Mouse (Mus musculus) hindbrain, postnatal 0 days (tissue): ENCODE data around the gene Ddx43. TPM values are rescaled to one million over a fixed set of nuclear protein-coding genes. Genes with fewer than 3 reads are reported as not detected.

Experiments
- ATAC-seq: fragments of 200-750 bp; cut with Nextera tagmentation; 2 replicates; pipeline ENCODE4 v1.8.0; 2017; ENCODE audit warnings: mild to moderate bottlenecking, moderate TSS enrichment, moderate library complexity
- DNase-seq: peaks from one replicate; pipeline ENCODE4 v3.0.0-alpha.2; 2015; ENCODE audit warnings: low spot score
- H3K27ac ChIP-seq: fragments of 300-500 bp; sonication (generic); 2 replicates; pipeline ENCODE4 v1.5.1; 2014; ENCODE audit warnings: mild to moderate bottlenecking
- H3K27me3 ChIP-seq: fragments of 300-500 bp; sonication (generic); 2 replicates; pipeline ENCODE4 v1.6.1; 2014; ENCODE audit warnings: low read length, mixed read lengths; ENCODE audit not compliant: insufficient read depth
- H3K36me3 ChIP-seq: fragments of 300-500 bp; sonication (generic); 2 replicates; pipeline ENCODE4 v1.6.1; 2014; ENCODE audit warnings: low read length, mixed read lengths; ENCODE audit not compliant: insufficient read depth
- H3K4me1 ChIP-seq: fragments of 300-500 bp; sonication (generic); 2 replicates; pipeline ENCODE4 v1.6.1; 2014; ENCODE audit warnings: antibody characterized with exemption, low read length, mixed read lengths; ENCODE audit not compliant: insufficient read depth
- H3K4me2 ChIP-seq: fragments of 300-500 bp; sonication (generic); 2 replicates; pipeline ENCODE4 v1.6.1; 2014; ENCODE audit warnings: low read depth, mild to moderate bottlenecking, low read length, moderate library complexity, mixed read lengths
- H3K4me3 ChIP-seq: fragments of 300-500 bp; sonication (generic); 2 replicates; pipeline ENCODE4 v1.5.1; 2014; ENCODE audit warnings: low read length
- H3K9ac ChIP-seq: fragments of 300-500 bp; sonication (generic); replicated peaks from 2 replicates; pipeline ENCODE4 v1.6.1; 2014; ENCODE audit warnings: mild to moderate bottlenecking, low read length, moderate library complexity, mixed read lengths
- H3K9me3 ChIP-seq: fragments of 300-500 bp; sonication (generic); 2 replicates; pipeline ENCODE4 v1.6.1; 2016; ENCODE audit warnings: low read length, mixed read lengths
- CTCF ChIP-seq: IDR thresholded peaks from 2 replicates; pipeline ENCODE4 v1.5.1; 2016; ENCODE audit warnings: antibody characterized with exemption, control low read depth, low read depth
- WGBS: fragments of 180-500 bp; shearing (Covaris S2); extraction: QIAGEN DNeasy Blood & Tissue Kit; methylation state at CpG from one replicate; pipeline ENCODE4 v1.1.7; 2014; 5-methylcytosine and 5-hydroxymethylcytosine counted together
- polyA plus RNA-seq: library from polyadenylated mRNA; unstranded; fragments of >200 nt; fragmentation: Nextera tagmentation; extraction: Ambion mirVana; gene quantifications from 2 replicates; pipeline ENCODE4 v1.2.1, GENCODE M21; 2015
- total RNA-seq: library from RNA; depleted of rRNA; stranded (reverse); fragments of >200 nt; gene quantifications from 2 replicates; pipeline ENCODE4 v1.2.3, GENCODE M21; 2014

Ddx43 gene
- total and polyA plus RNA-seq, 2 experiments from 2014 or later, result 0.38 TPM; not detected in 1

- no peak overlapping the region for H3K4me2 ChIP-seq
- no peak overlapping the region for H3K9ac ChIP-seq
- H3K27ac ChIP-seq, result no peak overlapping the region
- H3K36me3 ChIP-seq, result no peaks in the 10 kb centered on the region
- H3K27me3 ChIP-seq, result no peaks in the 10 kb centered on the region
- DNase-seq, result no peak
- H3K9me3 ChIP-seq, result no peaks in the 10 kb centered on the region
- H3K4me3 ChIP-seq, result no peak overlapping the region
- no peak for ATAC-seq
- H3K4me1 ChIP-seq, result no peaks in the 10 kb centered on the region
- TF ChIP-seq CTCF, result no peak
- WGBS, result 78% methylated on average over 11 of the region's 11 CpGs
Measured at GRCm38 (mm10) chr9:78354665-78355578, 40.7 kb upstream of the Ddx43 start.

- H3K4me3 ChIP-seq, result no peak within 1 kb of the TSS
- H3K36me3 ChIP-seq, result no peaks in the 10 kb centered on the region
- 92% methylated on average over 8 of the region's 8 CpGs for WGBS
- H3K4me1 ChIP-seq, result no peaks in the 10 kb centered on the region
- H3K27ac ChIP-seq, result no peak within 1 kb of the TSS
- no peaks in the 10 kb centered on the region for H3K27me3 ChIP-seq
- no peak within 1 kb of the TSS for H3K9ac ChIP-seq
- no peak for TF ChIP-seq CTCF
- H3K9me3 ChIP-seq, result no peaks in the 10 kb centered on the region
- no peak within 1 kb of the TSS for H3K4me2 ChIP-seq
- ATAC-seq, result no peak
- DNase-seq, result no peak
Measured at GRCm38 (mm10) chr9:78355611-78356010, 40.0 kb upstream of the Ddx43 start, which contains the start of gene Gsta2. Gsta2 (minus strand) TSS chr9:78355788.

DNA sequence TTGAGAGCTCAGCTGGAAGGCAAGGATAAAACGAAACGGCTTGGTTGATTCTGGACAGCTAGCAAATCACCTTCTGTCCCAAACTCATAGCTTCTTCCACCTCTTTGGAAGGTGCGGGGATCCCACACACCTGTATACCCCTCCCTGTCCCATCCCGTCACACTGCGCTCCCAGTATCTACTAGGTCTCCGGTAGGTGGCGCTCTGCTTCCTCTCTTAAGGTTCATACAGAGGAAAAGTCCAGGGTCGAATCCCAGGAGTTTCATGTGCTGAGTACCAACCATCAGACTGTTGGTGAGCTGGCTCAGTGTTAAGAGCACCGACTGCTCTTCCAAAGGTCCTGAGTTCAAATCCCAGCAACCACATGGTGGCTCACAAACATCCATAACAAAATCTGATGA lies 37.5 kb upstream of the Ddx43 start:
- H3K4me2 ChIP-seq, result no peak overlapping the region
- ATAC-seq (peak; percentile 61; the same call in 1 of the 2 replicates), DNase-seq (peak; percentile 71)
- no peak overlapping the region for H3K27ac ChIP-seq
- no peaks in the 10 kb centered on the region for H3K27me3 ChIP-seq
- no peaks in the 10 kb centered on the region for H3K36me3 ChIP-seq
- no peaks in the 10 kb centered on the region for H3K9me3 ChIP-seq
- H3K9ac ChIP-seq, result no peak overlapping the region
- 20% methylated on average over 9 of the region's 9 CpGs for WGBS
- peak; percentile 69 for TF ChIP-seq CTCF
- no peaks in the 10 kb centered on the region for H3K4me1 ChIP-seq
- H3K4me3 ChIP-seq, result no peak overlapping the region

DNA sequence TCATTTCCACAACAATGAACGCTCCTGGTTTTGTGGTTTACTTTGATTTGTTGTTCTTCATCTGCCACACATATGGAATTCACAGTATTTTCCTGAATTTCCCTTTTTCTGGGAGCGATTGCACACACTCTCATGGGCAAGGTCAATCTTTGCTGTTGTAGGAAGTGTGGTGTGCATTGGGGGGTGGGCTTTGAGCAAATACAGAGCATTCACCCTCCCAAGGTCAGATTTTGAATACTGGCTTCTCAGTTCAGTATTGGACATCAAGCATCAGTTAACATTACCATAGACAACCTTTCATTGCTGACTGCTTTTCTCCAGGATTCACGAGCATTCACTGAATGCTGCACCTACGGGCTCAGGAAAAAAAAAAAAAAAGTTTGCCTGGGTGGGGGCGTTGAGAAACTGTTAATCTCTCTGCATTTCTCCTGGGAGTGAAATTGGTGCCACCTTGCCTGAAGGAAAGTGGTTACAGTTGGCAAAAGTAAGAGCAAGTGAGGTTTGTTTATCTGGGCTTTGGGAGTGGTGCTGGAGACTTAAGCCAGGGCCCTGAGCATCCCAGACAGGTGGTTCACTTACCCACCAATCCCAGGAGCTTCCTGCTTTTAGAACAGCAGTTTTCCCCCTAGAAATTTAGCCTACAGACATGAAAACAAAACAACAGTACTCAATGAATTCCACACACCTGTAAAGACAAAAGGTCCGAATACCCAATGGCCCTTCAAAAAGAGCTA lies 35.7 kb upstream of the Ddx43 start:
- H3K4me2 ChIP-seq, result no peak overlapping the region
- H3K36me3 ChIP-seq, result no peaks in the 10 kb centered on the region
- H3K27me3 ChIP-seq, result no peaks in the 10 kb centered on the region
- DNase-seq (no peak), ATAC-seq (no peak)
- H3K4me3 ChIP-seq, result no peak overlapping the region
- no peak for TF ChIP-seq CTCF
- H3K9ac ChIP-seq, result no peak overlapping the region
- H3K27ac ChIP-seq, result no peak overlapping the region
- 87% methylated on average over 6 of the region's 6 CpGs for WGBS
- no peaks in the 10 kb centered on the region for H3K9me3 ChIP-seq
- no peaks in the 10 kb centered on the region for H3K4me1 ChIP-seq

GRCm38 (mm10) chr9:78360484-78360872 lies 35.1 kb upstream of the Ddx43 start:
- no peak overlapping the region for H3K4me3 ChIP-seq
- 44% methylated on average over 2 of the region's 2 CpGs for WGBS
- H3K4me2 ChIP-seq, result no peak overlapping the region
- H3K27me3 ChIP-seq, result no peaks in the 10 kb centered on the region
- no peak for DNase-seq
- no peak for TF ChIP-seq CTCF
- no peaks in the 10 kb centered on the region for H3K9me3 ChIP-seq
- ATAC-seq, result no peak
- H3K36me3 ChIP-seq, result no peaks in the 10 kb centered on the region
- no peak overlapping the region for H3K9ac ChIP-seq
- H3K27ac ChIP-seq, result no peak overlapping the region
- no peaks in the 10 kb centered on the region for H3K4me1 ChIP-seq

DNA sequence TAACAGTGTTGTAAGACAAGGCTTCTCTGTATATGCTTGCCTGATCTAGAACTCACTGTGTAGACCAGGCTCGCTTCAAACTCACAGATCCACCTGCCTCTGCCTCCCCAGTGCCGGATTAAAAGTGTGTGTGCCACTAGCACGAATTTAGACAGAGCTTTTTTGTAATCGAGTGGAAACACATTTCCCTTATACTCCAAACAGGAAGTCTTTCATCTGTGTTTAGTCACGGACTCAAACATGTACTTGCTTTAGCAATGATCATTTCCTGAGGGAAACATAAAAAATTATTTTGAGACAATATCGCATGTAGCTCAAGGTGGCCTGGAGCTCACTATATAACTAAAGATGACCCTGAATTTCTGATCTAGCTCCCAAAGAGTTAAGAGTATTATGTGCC lies 32.2 kb upstream of the Ddx43 start:
- Histone ChIP-seq H3K4me2 (no peak overlapping the region), H3K9ac (no peak overlapping the region), H3K4me1 (no peaks in the 10 kb centered on the region), H3K27me3 (no peaks in the 10 kb centered on the region), H3K9me3 (no peaks in the 10 kb centered on the region), H3K36me3 (no peaks in the 10 kb centered on the region), H3K4me3 (no peak overlapping the region), H3K27ac (no peak overlapping the region)
- no peak for ATAC-seq
- TF ChIP-seq CTCF, result no peak
- WGBS, result 72% methylated on average over 6 of the region's 6 CpGs
- no peak for DNase-seq
